Mouse (Mus musculus): ENCODE measurements around the gene Ptpn5. TPM values are rescaled to one million over a fixed set of nuclear protein-coding genes. Genes with fewer than 3 reads are reported as not detected.

Gene Ptpn5
- polyA plus RNA-seq, 1 experiment from 2014 or later, result 1.2 TPM

DNA sequence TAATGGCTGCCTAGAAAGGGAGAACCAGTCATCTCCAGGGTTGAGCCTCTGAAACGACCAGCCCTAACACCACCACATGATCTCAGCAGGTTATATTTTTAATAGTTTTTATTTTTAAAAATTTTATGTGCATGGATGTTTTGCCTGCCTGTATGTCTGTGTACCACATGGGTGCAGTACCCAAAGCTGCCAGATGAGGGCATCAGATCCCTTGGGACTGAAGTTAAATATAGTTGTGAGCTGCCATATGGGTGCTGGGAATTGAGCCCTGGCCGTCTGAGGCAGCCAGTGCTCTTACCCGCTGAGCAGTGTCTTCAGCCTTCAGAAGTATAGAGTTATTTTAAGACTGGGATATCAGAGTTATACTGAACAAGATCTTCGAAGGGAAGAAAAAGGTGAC is 21.9 kb upstream of the Ptpn5 start:
- Histone ChIP-seq H3K27ac (ENCODE audit: low read length) (no peak overlapping the region), H3K36me3 (ENCODE audit: insufficient read depth, low read length) (no peaks in the 10 kb centered on the region)

DNA sequence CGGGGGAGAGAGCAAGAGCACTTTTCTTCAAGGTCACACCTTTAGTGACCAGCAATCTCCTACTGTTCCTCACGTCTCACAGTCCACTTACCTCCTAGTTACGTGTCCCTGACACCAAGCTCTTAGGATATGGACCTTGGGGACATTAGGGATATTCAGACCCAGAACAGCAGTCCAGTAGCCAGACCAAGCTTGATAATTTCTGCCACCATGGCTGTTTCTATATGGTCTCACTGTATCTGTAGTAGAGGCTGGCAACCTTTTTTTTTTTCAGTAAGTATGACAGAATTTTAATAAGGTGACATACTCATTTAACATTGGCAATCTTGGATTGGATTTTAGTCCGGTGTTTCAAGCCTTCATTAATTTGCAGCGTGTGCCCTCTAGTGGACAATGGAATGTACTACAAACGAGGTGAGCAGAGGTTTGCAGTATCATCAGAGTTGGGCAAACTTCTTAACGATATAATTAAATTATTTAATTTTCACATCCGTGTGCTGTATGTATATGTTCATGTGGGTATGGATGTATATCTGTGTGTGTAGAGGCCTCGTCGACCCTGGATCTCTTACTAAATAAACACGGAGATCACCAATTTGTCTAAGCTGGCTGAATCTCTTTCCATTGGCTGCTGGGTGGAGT is 17.1 kb upstream of the Ptpn5 start:
- Histone ChIP-seq H3K4me3 (ENCODE audit: low read depth, low read length) (no peak overlapping the region), H3K36me3 (ENCODE audit: insufficient read depth, low read length) (no peaks in the 10 kb centered on the region), H3K9me3 (ENCODE audit: low read length) (no peaks in the 10 kb centered on the region), H3K9ac (replicated peaks; ENCODE audit: low read depth) (no peak overlapping the region), H3K27ac (ENCODE audit: low read length) (no peak overlapping the region), H3K27me3 (replicated peaks; ENCODE audit: insufficient read depth, low read length) (no peaks in the 10 kb centered on the region), H3K4me2 (replicated peaks; ENCODE audit: low read depth, low read length) (no peak overlapping the region), H3K4me1 (ENCODE audit: insufficient read depth, low read depth, low read length) (no peaks in the 10 kb centered on the region)
- 17% methylated on average over 11 of the region's 11 CpGs for WGBS
- TF ChIP-seq CTCF (IDR thresholded peaks at IDR 0.05) (peak; percentile 91), EP300 (IDR thresholded peaks at IDR 0.05) (no peak)
- ATAC-seq (no peak), DNase-seq (ENCODE audit: low spot score) (peak; percentile 69)

More for the DNA sequence above, 21.9 kb upstream of the Ptpn5 start:
- DNase-seq (ENCODE audit: low spot score), result no peak
- no peaks in the 10 kb centered on the region for H3K27me3 ChIP-seq (replicated peaks; ENCODE audit: insufficient read depth, low read length)
- peak; percentile 32 for TF ChIP-seq CTCF (IDR thresholded peaks at IDR 0.05)
- TF ChIP-seq EP300 (IDR thresholded peaks at IDR 0.05), result no peak
- ATAC-seq, result no peak
- no peaks in the 10 kb centered on the region for H3K4me1 ChIP-seq (ENCODE audit: insufficient read depth, low read depth, low read length)
- H3K9me3 ChIP-seq (ENCODE audit: low read length), result no peaks in the 10 kb centered on the region
- no peak overlapping the region for H3K4me2 ChIP-seq (replicated peaks; ENCODE audit: low read depth, low read length)
- no peak overlapping the region for H3K4me3 ChIP-seq (ENCODE audit: low read depth, low read length)
- WGBS, result 88% methylated on average over 4 of the region's 4 CpGs
- H3K9ac ChIP-seq (replicated peaks; ENCODE audit: low read depth), result no peak overlapping the region

DNA sequence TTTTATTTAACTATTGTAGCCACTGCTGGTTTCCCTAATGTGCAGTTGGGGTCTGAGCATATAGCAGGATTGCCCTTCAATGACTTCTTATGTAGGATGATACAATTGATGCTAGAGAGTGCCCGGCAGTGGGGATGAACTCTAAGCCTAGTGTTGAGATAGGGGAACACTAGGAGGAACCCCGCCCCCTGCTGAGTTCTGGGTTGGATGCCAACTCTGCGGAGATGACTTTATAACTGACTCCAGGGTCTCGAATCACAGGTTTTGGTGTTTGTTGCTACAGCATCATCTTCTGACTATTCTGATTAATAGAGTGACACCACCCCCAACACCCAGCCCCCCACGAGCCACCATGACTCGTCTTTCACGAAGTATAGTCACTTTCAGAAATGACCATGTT is 14.8 kb upstream of the Ptpn5 start:
- no peaks in the 10 kb centered on the region for H3K4me1 ChIP-seq (ENCODE audit: insufficient read depth, low read depth, low read length)
- ATAC-seq (no peak), DNase-seq (ENCODE audit: low spot score) (no peak)
- no peak overlapping the region for H3K9ac ChIP-seq (replicated peaks; ENCODE audit: low read depth)
- WGBS, result 79% methylated on average over 7 of the region's 7 CpGs
- no peak for TF ChIP-seq EP300 (IDR thresholded peaks at IDR 0.05)
- no peak for TF ChIP-seq CTCF (IDR thresholded peaks at IDR 0.05)
- no peaks in the 10 kb centered on the region for H3K27me3 ChIP-seq (replicated peaks; ENCODE audit: insufficient read depth, low read length)
- no peaks in the 10 kb centered on the region for H3K36me3 ChIP-seq (ENCODE audit: insufficient read depth, low read length)
- no peak overlapping the region for H3K27ac ChIP-seq (ENCODE audit: low read length)
- H3K4me3 ChIP-seq (ENCODE audit: low read depth, low read length), result no peak overlapping the region
- H3K4me2 ChIP-seq (replicated peaks; ENCODE audit: low read depth, low read length), result no peak overlapping the region
- no peaks in the 10 kb centered on the region for H3K9me3 ChIP-seq (ENCODE audit: low read length)

DNA sequence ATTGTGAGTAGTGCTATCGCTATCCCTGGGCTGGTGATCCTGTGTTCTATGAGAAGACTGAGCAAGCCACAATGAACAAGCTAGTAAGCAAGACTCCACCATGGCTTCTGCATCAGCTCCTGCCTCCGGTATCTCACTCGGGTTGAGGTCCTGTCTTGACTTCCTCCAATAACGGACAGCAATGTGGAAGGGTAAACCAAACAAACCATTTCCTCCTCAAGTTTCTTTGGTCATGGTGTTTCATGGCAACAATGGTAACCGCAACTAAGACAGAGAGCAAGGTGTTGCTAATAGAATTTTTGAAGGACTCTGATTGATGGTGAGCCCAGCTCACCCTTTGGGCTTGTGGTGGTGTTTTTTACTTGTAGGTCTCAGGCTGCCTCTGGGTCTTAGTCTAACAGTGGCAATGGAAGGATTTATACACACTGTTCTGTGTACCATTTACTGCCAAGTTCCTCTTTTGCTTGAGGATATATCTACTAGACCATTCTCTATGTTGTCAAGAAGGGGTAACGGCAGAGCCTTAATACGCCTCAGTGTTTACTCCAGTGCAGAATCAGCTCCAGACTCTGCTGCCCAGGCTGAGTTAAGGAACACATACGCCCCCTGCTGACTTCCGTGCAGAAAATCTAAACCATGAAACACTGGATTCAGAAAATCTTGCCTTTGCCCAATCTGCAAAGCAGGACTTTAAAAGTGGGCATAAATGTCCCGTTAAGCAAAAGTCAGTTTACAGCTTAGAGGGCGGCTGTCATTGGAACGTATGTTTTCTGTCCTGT is 12.7 kb upstream of the Ptpn5 start:
- TF ChIP-seq EP300 (IDR thresholded peaks at IDR 0.05), result no peak
- TF ChIP-seq CTCF (IDR thresholded peaks at IDR 0.05), result peak; percentile 68
- Histone ChIP-seq H3K4me2 (replicated peaks; ENCODE audit: low read depth, low read length) (no peak overlapping the region), H3K9me3 (ENCODE audit: low read length) (no peaks in the 10 kb centered on the region), H3K27me3 (replicated peaks; ENCODE audit: insufficient read depth, low read length) (no peaks in the 10 kb centered on the region), H3K4me3 (ENCODE audit: low read depth, low read length) (no peak overlapping the region), H3K27ac (ENCODE audit: low read length) (no peak overlapping the region), H3K9ac (replicated peaks; ENCODE audit: low read depth) (no peak overlapping the region), H3K4me1 (ENCODE audit: insufficient read depth, low read depth, low read length) (no peaks in the 10 kb centered on the region), H3K36me3 (ENCODE audit: insufficient read depth, low read length) (no peaks in the 10 kb centered on the region)
- no peak for ATAC-seq
- WGBS, result 43% methylated on average over 12 of the region's 12 CpGs
- peak; percentile 64 for DNase-seq (ENCODE audit: low spot score)

DNA sequence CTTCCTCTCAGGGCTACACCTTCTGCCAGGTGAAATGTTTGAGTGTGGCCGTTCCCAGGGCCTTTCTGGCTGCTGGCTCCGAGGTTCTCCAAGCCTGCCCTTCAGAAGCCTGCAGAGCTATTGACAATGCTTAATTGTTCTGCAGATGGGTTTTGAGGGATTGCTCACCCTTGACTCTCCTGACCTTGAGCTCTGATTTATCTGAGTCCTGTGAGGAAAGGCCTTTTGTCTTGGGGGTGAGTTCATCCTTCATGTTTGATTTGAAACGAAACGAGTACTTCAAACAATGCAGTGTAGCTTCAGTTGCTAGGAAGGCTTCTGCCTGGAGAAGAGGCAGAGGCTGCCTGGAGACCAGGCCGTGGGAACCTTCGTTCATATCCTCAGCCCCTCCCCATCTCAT is 10.8 kb upstream of the Ptpn5 start:
- Histone ChIP-seq H3K4me2 (replicated peaks; ENCODE audit: low read depth, low read length) (no peak overlapping the region), H3K4me1 (ENCODE audit: insufficient read depth, low read depth, low read length) (no peaks in the 10 kb centered on the region), H3K27ac (ENCODE audit: low read length) (no peak overlapping the region), H3K27me3 (replicated peaks; ENCODE audit: insufficient read depth, low read length) (no peaks in the 10 kb centered on the region), H3K4me3 (ENCODE audit: low read depth, low read length) (no peak overlapping the region), H3K9me3 (ENCODE audit: low read length) (no peaks in the 10 kb centered on the region), H3K36me3 (ENCODE audit: insufficient read depth, low read length) (no peaks in the 10 kb centered on the region), H3K9ac (replicated peaks; ENCODE audit: low read depth) (no peak overlapping the region)
- WGBS, result 20% methylated on average over 6 of the region's 6 CpGs
- DNase-seq (ENCODE audit: low spot score) (no peak), ATAC-seq (no peak)
- no peak for TF ChIP-seq EP300 (IDR thresholded peaks at IDR 0.05)
- no peak for TF ChIP-seq CTCF (IDR thresholded peaks at IDR 0.05)

DNA sequence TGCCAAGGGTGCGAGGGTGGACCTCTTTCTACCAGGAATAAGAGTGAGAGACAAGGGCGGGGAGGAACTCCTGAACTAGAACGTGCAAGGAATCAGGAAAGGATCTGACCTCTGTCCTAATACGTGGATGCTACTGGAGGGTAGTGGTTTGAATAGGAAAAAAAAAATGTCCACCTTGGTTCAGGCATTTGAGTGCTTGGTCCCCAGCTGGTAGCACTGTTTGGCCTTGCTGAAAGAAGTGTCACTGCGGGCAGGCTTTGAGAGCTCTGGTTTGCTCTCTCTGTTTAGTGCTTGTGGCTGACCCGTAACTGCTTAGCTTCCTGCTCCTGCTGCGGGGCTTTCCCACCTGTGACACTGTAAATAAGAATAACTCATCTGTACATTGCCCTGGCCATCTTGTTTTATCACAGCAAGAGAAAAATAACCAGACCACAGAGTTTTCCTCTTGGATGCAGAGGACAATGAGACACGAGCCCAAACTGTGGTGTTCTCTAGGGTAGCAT is 6.4 kb upstream of the Ptpn5 start:
- Histone ChIP-seq H3K27ac (ENCODE audit: low read length) (no peak overlapping the region), H3K9me3 (ENCODE audit: low read length) (no peaks in the 10 kb centered on the region), H3K4me2 (replicated peaks; ENCODE audit: low read depth, low read length) (no peak overlapping the region), H3K9ac (replicated peaks; ENCODE audit: low read depth) (no peak overlapping the region), H3K27me3 (replicated peaks; ENCODE audit: insufficient read depth, low read length) (no peaks in the 10 kb centered on the region), H3K36me3 (ENCODE audit: insufficient read depth, low read length) (no peaks in the 10 kb centered on the region), H3K4me3 (ENCODE audit: low read depth, low read length) (no peak overlapping the region), H3K4me1 (ENCODE audit: insufficient read depth, low read depth, low read length) (no peaks in the 10 kb centered on the region)
- no peak for TF ChIP-seq EP300 (IDR thresholded peaks at IDR 0.05)
- no peak for TF ChIP-seq CTCF (IDR thresholded peaks at IDR 0.05)
- DNase-seq (ENCODE audit: low spot score) (no peak), ATAC-seq (no peak)
- WGBS, result 62% methylated on average over 8 of the region's 8 CpGs
